Mouse (Mus musculus): ENCODE data around the gene Midn. TPM values are rescaled to one million over a fixed set of nuclear protein-coding genes. Genes with fewer than 3 reads are reported as not detected.
"Not testable (repeated sequence)": the region's sequence is repeated elsewhere in the genome, so short reads cannot be mapped to it uniquely, and the experiment has no call there.

The Midn gene
- polyA plus RNA-seq, 1 experiment, result 101 TPM

- no peak for TF ChIP-seq POLR2A (IDR thresholded peaks at IDR 0.05; ENCODE audit: low read depth, low read length)
- TF ChIP-seq CTCF (IDR thresholded peaks at IDR 0.05; ENCODE audit: borderline replicate concordance, insufficient read depth, low read length), result no peak
- H3K27ac ChIP-seq (ENCODE audit: insufficient read depth, low read length), result peak overlapping the region; percentile 97
- peaks cover 34% of the 10 kb centered on the region for H3K4me1 ChIP-seq (ENCODE audit: control insufficient read depth, insufficient read depth, low read length)
- H3K4me3 ChIP-seq (ENCODE audit: insufficient read depth, low read length), result peak overlapping the region; percentile 18
These were observed 12.6 kb downstream of the Midn start for GRCm38 (mm10) chr10:80160455-80161371.

GRCm38 (mm10) chr10:80161522-80162242 lies 13.6 kb downstream of the Midn start:
- Histone ChIP-seq H3K4me3 (ENCODE audit: insufficient read depth, low read length) (no peak overlapping the region), H3K27ac (ENCODE audit: insufficient read depth, low read length) (peak overlapping the region; percentile 97)
- TF ChIP-seq CTCF (IDR thresholded peaks at IDR 0.05; ENCODE audit: borderline replicate concordance, insufficient read depth, low read length), result no peak
- TF ChIP-seq POLR2A (IDR thresholded peaks at IDR 0.05; ENCODE audit: low read depth, low read length), result no peak

GRCm38 (mm10) chr10:80162243-80162608 lies 14.2 kb downstream of the Midn start:
- Histone ChIP-seq H3K27ac (ENCODE audit: insufficient read depth, low read length) (peak overlapping the region; percentile 97), H3K4me3 (ENCODE audit: insufficient read depth, low read length) (no peak overlapping the region), H3K4me1 (ENCODE audit: control insufficient read depth, insufficient read depth, low read length) (peaks cover 36% of the 10 kb centered on the region)
- no peak for TF ChIP-seq POLR2A (IDR thresholded peaks at IDR 0.05; ENCODE audit: low read depth, low read length)
- no peak for TF ChIP-seq CTCF (IDR thresholded peaks at IDR 0.05; ENCODE audit: borderline replicate concordance, insufficient read depth, low read length)

More at GRCm38 (mm10) chr10:80161522-80162242, 13.6 kb downstream of the Midn start:
- H3K4me1 ChIP-seq (ENCODE audit: control insufficient read depth, insufficient read depth, low read length), result peaks cover 35% of the 10 kb centered on the region

- Histone ChIP-seq H3K4me3 (ENCODE audit: insufficient read depth, low read length) (no peak overlapping the region), H3K27ac (ENCODE audit: insufficient read depth, low read length) (peak overlapping the region; percentile 97), H3K4me1 (ENCODE audit: control insufficient read depth, insufficient read depth, low read length) (peaks cover 36% of the 10 kb centered on the region)
- TF ChIP-seq POLR2A (IDR thresholded peaks at IDR 0.05; ENCODE audit: low read depth, low read length) (no peak), CTCF (IDR thresholded peaks at IDR 0.05; ENCODE audit: borderline replicate concordance, insufficient read depth, low read length) (no peak)
These were observed 14.7 kb downstream of the Midn start for GRCm38 (mm10) chr10:80162716-80163299.

- Histone ChIP-seq H3K4me1 (ENCODE audit: control insufficient read depth, insufficient read depth, low read length) (peaks cover 35% of the 10 kb centered on the region), H3K4me3 (ENCODE audit: insufficient read depth, low read length) (no peak overlapping the region), H3K27ac (ENCODE audit: insufficient read depth, low read length) (peak overlapping the region; percentile 97)
- no peak for TF ChIP-seq POLR2A (IDR thresholded peaks at IDR 0.05; ENCODE audit: low read depth, low read length)
- TF ChIP-seq CTCF (IDR thresholded peaks at IDR 0.05; ENCODE audit: borderline replicate concordance, insufficient read depth, low read length), result no peak
These were observed 15.6 kb downstream of the Midn start for GRCm38 (mm10) chr10:80163721-80164120.

- peak overlapping the region; percentile 21 for H3K4me3 ChIP-seq (ENCODE audit: insufficient read depth, low read length)
- TF ChIP-seq CTCF (IDR thresholded peaks at IDR 0.05; ENCODE audit: borderline replicate concordance, insufficient read depth, low read length) (no peak), POLR2A (IDR thresholded peaks at IDR 0.05; ENCODE audit: low read depth, low read length) (no peak)
- H3K4me1 ChIP-seq (ENCODE audit: control insufficient read depth, insufficient read depth, low read length), result peaks cover 29% of the 10 kb centered on the region
- peak overlapping the region; percentile 97 for H3K27ac ChIP-seq (ENCODE audit: insufficient read depth, low read length)
These were observed 16.3 kb downstream of the Midn start for GRCm38 (mm10) chr10:80164161-80164997.

GRCm38 (mm10) chr10:80164998-80165344 lies 16.9 kb downstream of the Midn start:
- TF ChIP-seq POLR2A (IDR thresholded peaks at IDR 0.05; ENCODE audit: low read depth, low read length) (no peak), CTCF (IDR thresholded peaks at IDR 0.05; ENCODE audit: borderline replicate concordance, insufficient read depth, low read length) (no peak)
- H3K4me1 ChIP-seq (ENCODE audit: control insufficient read depth, insufficient read depth, low read length), result peaks cover 28% of the 10 kb centered on the region
- H3K4me3 ChIP-seq (ENCODE audit: insufficient read depth, low read length), result peak overlapping the region; percentile 21
- H3K27ac ChIP-seq (ENCODE audit: insufficient read depth, low read length), result peak overlapping the region; percentile 97

- peaks cover 25% of the 10 kb centered on the region for H3K4me1 ChIP-seq (ENCODE audit: control insufficient read depth, insufficient read depth, low read length)
- TF ChIP-seq POLR2A (IDR thresholded peaks at IDR 0.05; ENCODE audit: low read depth, low read length) (no peak), CTCF (IDR thresholded peaks at IDR 0.05; ENCODE audit: borderline replicate concordance, insufficient read depth, low read length) (no peak)
- peak within 1 kb of the TSS; percentile 21 for H3K4me3 ChIP-seq (ENCODE audit: insufficient read depth, low read length)
- peak within 1 kb of the TSS; percentile 97 for H3K27ac ChIP-seq (ENCODE audit: insufficient read depth, low read length)
These were observed 17.5 kb downstream of the Midn start, which contains the start of gene Cirbp for GRCm38 (mm10) chr10:80165392-80166128. TSS of gene Cirbp (plus strand) at chr10:80165985.

GRCm38 (mm10) chr10:80166136-80166535 lies 18.1 kb downstream of the Midn start:
- Histone ChIP-seq H3K4me1 (ENCODE audit: control insufficient read depth, insufficient read depth, low read length) (peaks cover 23% of the 10 kb centered on the region), H3K27ac (ENCODE audit: insufficient read depth, low read length) (peak overlapping the region; percentile 74)
- H3K4me3 ChIP-seq (ENCODE audit: insufficient read depth, low read length), result not testable (repeated sequence)
